In the genomic region with DNA sequence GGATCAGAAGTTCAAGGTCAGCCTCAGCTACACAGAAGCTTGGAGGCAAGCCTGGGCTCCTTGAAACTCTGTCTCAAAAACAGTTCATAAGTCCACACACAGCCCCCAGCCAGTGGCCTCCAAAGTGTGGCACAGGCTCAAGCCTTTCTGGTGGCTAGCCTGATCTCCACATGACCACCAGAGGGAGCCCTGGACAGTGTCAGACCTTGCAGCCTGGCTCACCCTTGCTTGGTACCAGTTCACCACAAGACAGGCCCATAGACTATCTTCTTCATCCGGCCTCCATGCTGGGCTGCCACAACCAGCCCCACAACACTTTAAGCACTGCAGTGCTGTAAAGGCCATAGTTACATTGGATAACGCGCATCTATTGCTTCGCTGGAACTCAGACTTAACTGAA, we compare ENCODE assay signal across 9 mouse cellular contexts.
DNase-seq lines count a peak whose midpoint lies in the region; ATAC-seq and TF ChIP-seq lines count a peak whose summit lies in the region.
"Had no signal": no experiment of that assay in that cellular context is flagged by ENCODE, and none has a peak within 500 bp of the region (broad histone marks: within the 10 kb centered on the region; RNA-seq: fewer than 3 reads in every experiment).

No protein-coding gene starts in this region.

- WGBS in lung, postnatal 0 days: 75% methylated on average over 4 of the region's 4 CpGs

- no peak overlapping the region for H3K4me3 ChIP-seq in MEL (ENCODE audit: control insufficient read depth in 1 of 2, insufficient read depth in 1 of 2, low read depth in 2 of 2, low read length in 2 of 2)
- H3K4me3 ChIP-seq in lung, postnatal 0 days (ENCODE audit: low read depth, low read length): no peak overlapping the region
- H3K4me3 ChIP-seq: liver, embryonic 15.5 days had no signal

- peak; percentile 74 for TF ChIP-seq RAD21 in MEL (IDR thresholded peaks at IDR 0.05; ENCODE audit: low read depth, low read length)

- ATAC-seq in hematopoietic stem cell, adult 5-6 weeks (replicated peaks in 1 of 2; ENCODE audit: insufficient read depth in 1 of 2, low FRiP score in 2 of 2, low TSS enrichment in 1 of 2, low read depth in 1 of 2, poor library complexity in 2 of 2, severe bottlenecking in 2 of 2): peak; percentile 79 to 86
- ATAC-seq in lung, postnatal 0 days: peak; percentile 79

- TF ChIP-seq EP300 in MEL (IDR thresholded peaks at IDR 0.05; ENCODE audit: low read depth in 1 of 2, low read length in 2 of 2): no peak
- no peak for TF ChIP-seq EP300 in lung, postnatal 0 days (IDR thresholded peaks at IDR 0.05)

- DNase-seq in MEL (ENCODE audit: low read depth, low spot score): peak; percentile 76
- DNase-seq in c-Kit-positive CD71-positive TER-119-positive erythroid progenitor cells, embryonic 14.5 days (ENCODE audit: low spot score): peak; percentile 66
- peak; percentile 77 for DNase-seq in forelimb bud, embryonic 11.5 days (ENCODE audit: low read depth, low spot score)
- DNase-seq in layer of hippocampus, adult 9-11 months: peak; percentile 72
- DNase-seq in lung, postnatal 0 days (ENCODE audit: low spot score): peak; percentile 89
- DNase-seq in right cerebral cortex, postnatal 14 days: peak; percentile 72
- peak; percentile 74 to 82 for DNase-seq in urinary bladder, postnatal 36 days (ENCODE audit: low spot score in 2 of 2)

- H3K27ac ChIP-seq in MEL (ENCODE audit: control insufficient read depth, low read depth, low read length): no peak overlapping the region
- no peak overlapping the region for H3K27ac ChIP-seq in lung, postnatal 0 days (ENCODE audit: low read length)
- H3K27ac ChIP-seq: liver, embryonic 15.5 days had no signal

- TF ChIP-seq CTCF in MEL (IDR thresholded peaks at IDR 0.05 in 2 of 3, conservative IDR thresholded peaks at IDR 0.05 in 1 of 3; ENCODE audit: control insufficient read depth in 1 of 3, insufficient read depth in 1 of 3, low read depth in 2 of 3, low read length in 3 of 3, poor library complexity in 1 of 3, severe bottlenecking in 1 of 3): peak; percentile 76 to 93 (median 85)
- peak; percentile 97 for TF ChIP-seq CTCF in lung, postnatal 0 days (IDR thresholded peaks at IDR 0.05)

- no peaks in the 10 kb centered on the region for H3K79me2 ChIP-seq in MEL (ENCODE audit: control insufficient read depth, insufficient read depth, low read length, poor library complexity)

- H3K9ac ChIP-seq in MEL (ENCODE audit: control insufficient read depth, low read depth, low read length, poor library complexity, severe bottlenecking): no peak overlapping the region
- H3K9ac ChIP-seq in lung, postnatal 0 days (replicated peaks; ENCODE audit: low read depth): no peak overlapping the region
- H3K9ac ChIP-seq: liver, embryonic 15.5 days had no signal

- no peaks in the 10 kb centered on the region for H3K9me3 ChIP-seq in MEL (replicated peaks; ENCODE audit: insufficient read depth, low read length)
- H3K9me3 ChIP-seq in lung, postnatal 0 days (ENCODE audit: low read length): no peaks in the 10 kb centered on the region
- H3K9me3 ChIP-seq: liver, embryonic 15.5 days had no signal

- H3K4me1 ChIP-seq in MEL (ENCODE audit: control insufficient read depth in 1 of 2, insufficient read depth in 2 of 2, low read length in 2 of 2): peaks cover 0 to 17% of the 10 kb centered on the region in 2 experiments; a peak in 2 of 4 replicates
- H3K4me1 ChIP-seq in lung, postnatal 0 days (ENCODE audit: insufficient read depth, low read depth, low read length): peaks cover 7% of the 10 kb centered on the region; the same call in 1 of the 2 replicates

- no peak for TF ChIP-seq POLR2A in MEL (IDR thresholded peaks at IDR 0.05; ENCODE audit: control insufficient read depth in 1 of 2, insufficient read depth in 1 of 2, low read depth in 1 of 2, low read length in 2 of 2, poor library complexity in 1 of 2)

- no peak overlapping the region for H3K4me2 ChIP-seq in lung, postnatal 0 days (replicated peaks; ENCODE audit: low read depth, low read length)
- H3K4me2 ChIP-seq: liver, embryonic 15.5 days had no signal

- H3K27me3 ChIP-seq in MEL (ENCODE audit: control insufficient read depth in 1 of 2, insufficient read depth in 2 of 2, low read length in 2 of 2): no peaks in the 10 kb centered on the region; a peak in 1 of 4 replicates
- no peaks in the 10 kb centered on the region for H3K27me3 ChIP-seq in lung, postnatal 0 days (replicated peaks; ENCODE audit: insufficient read depth, low read length)

- H3K36me3 ChIP-seq in MEL (ENCODE audit: control insufficient read depth in 1 of 2, insufficient read depth in 2 of 2, low read length in 2 of 2): peaks cover 0 to 11% of the 10 kb centered on the region in 2 experiments; a peak in 2 of 4 replicates
- no peaks in the 10 kb centered on the region for H3K36me3 ChIP-seq in lung, postnatal 0 days (ENCODE audit: insufficient read depth, low read length)
- H3K36me3 ChIP-seq: liver, embryonic 15.5 days had no signal

TF ChIP-seq in MEL, 35 proteins besides CTCF, POLR2A, EP300 and RAD21:
- no peak for TF ChIP-seq USF1 (IDR thresholded peaks at IDR 0.05; ENCODE audit: low read depth, low read length)
- 0 out of 2 replicates have a peak, but pooled peaks have one; percentile 45 for TF ChIP-seq ZNF384 (IDR thresholded peaks at IDR 0.05; ENCODE audit: low read depth, low read length)
- no peak for TF ChIP-seq MXI1 (IDR thresholded peaks at IDR 0.05; ENCODE audit: low read depth, low read length)
- no peak for TF ChIP-seq CHD1 (IDR thresholded peaks at IDR 0.05; ENCODE audit: low read depth, low read length)
- peak; percentile 90 for TF ChIP-seq SMC3 (IDR thresholded peaks at IDR 0.05; ENCODE audit: low read depth, low read length)
- TF ChIP-seq MAZ (IDR thresholded peaks at IDR 0.05; ENCODE audit: low read depth, low read length): no peak
- TF ChIP-seq TAL1 (IDR thresholded peaks at IDR 0.05; ENCODE audit: low read length): no peak
- TF ChIP-seq ETS1 (IDR thresholded peaks at IDR 0.05; ENCODE audit: low read depth, low read length): no peak
- TF ChIP-seq UBTF (IDR thresholded peaks at IDR 0.05; ENCODE audit: borderline replicate concordance, insufficient read depth, low read depth, low read length): no peak
- TF ChIP-seq MEF2A (IDR thresholded peaks at IDR 0.05; ENCODE audit: extremely low read depth, insufficient replicate concordance, low read depth, low read length, poor library complexity, severe bottlenecking): no peak
- TF ChIP-seq MAFK (IDR thresholded peaks at IDR 0.05; ENCODE audit: borderline replicate concordance, low read depth, low read length): no peak
- TF ChIP-seq ZMIZ1 (IDR thresholded peaks at IDR 0.05; ENCODE audit: low read depth, low read length): no peak
- TF ChIP-seq GABPA (IDR thresholded peaks at IDR 0.05; ENCODE audit: low read depth, low read length): no peak
- 0 out of 2 replicates have a peak, but pooled peaks have one; percentile 17 for TF ChIP-seq TCF12 (IDR thresholded peaks at IDR 0.05; ENCODE audit: low read depth, low read length)
- TF ChIP-seq ELF1 (IDR thresholded peaks at IDR 0.05; ENCODE audit: low read depth, low read length): no peak
- TF ChIP-seq NELFE (IDR thresholded peaks at IDR 0.05; ENCODE audit: low read depth, low read length): no peak
- TF ChIP-seq USF2 (IDR thresholded peaks at IDR 0.05; ENCODE audit: borderline replicate concordance in 1 of 2, insufficient read depth in 1 of 2, low read depth in 1 of 2, low read length in 2 of 2): no peak
- TF ChIP-seq MYB (IDR thresholded peaks at IDR 0.05; ENCODE audit: low read depth, low read length): no peak
- TF ChIP-seq GATA1 (IDR thresholded peaks at IDR 0.05; ENCODE audit: low read depth, low read length): no peak
- TF ChIP-seq ZC3H11A (IDR thresholded peaks at IDR 0.05; ENCODE audit: low read depth, low read length): peak; percentile 61
